Mouse (Mus musculus): Measurements from ENCODE around the gene Tcf12. TPM values are rescaled to one million over a fixed set of nuclear protein-coding genes. Genes with fewer than 3 reads are reported as not detected.

Tcf12 gene
- polyA plus RNA-seq, 1 experiment from 2014 or later: 80.0 TPM

- no peaks in the 10 kb centered on the region for H3K9me3 ChIP-seq (ENCODE audit: control insufficient read depth, low read depth, low read length)
- peaks cover 7% of the 10 kb centered on the region; the same call in 1 of the 2 replicates for H3K36me3 ChIP-seq (ENCODE audit: control insufficient read depth, insufficient read depth, low read length)
- 86% methylated on average over 2 of the region's 2 CpGs for WGBS
- no peak overlapping the region for H3K4me3 ChIP-seq (ENCODE audit: low read depth, low read length)
- H3K27ac ChIP-seq (ENCODE audit: low read length): no peak overlapping the region
- H3K9ac ChIP-seq (replicated peaks; ENCODE audit: low read depth, low read length): no peak overlapping the region
- ATAC-seq (ENCODE audit: insufficient number of reproducible peaks, insufficient read depth, low FRiP score, low read depth): no peak
- no peaks in the 10 kb centered on the region for H3K27me3 ChIP-seq (ENCODE audit: control insufficient read depth, insufficient read depth, low read length)
- no peaks in the 10 kb centered on the region for H3K4me1 ChIP-seq (ENCODE audit: control insufficient read depth, insufficient read depth, low read length)
- no peak overlapping the region for H3K4me2 ChIP-seq (replicated peaks; ENCODE audit: low read depth, low read length)
These were observed 13.6 kb downstream of the Tcf12 start for GRCm38 (mm10) chr9:72098056-72098455.

GRCm38 (mm10) chr9:72097083-72097482 lies 14.6 kb downstream of the Tcf12 start:
- Histone ChIP-seq H3K27me3 (ENCODE audit: control insufficient read depth, insufficient read depth, low read length) (no peaks in the 10 kb centered on the region), H3K4me1 (ENCODE audit: control insufficient read depth, insufficient read depth, low read length) (no peaks in the 10 kb centered on the region), H3K9ac (replicated peaks; ENCODE audit: low read depth, low read length) (no peak overlapping the region), H3K9me3 (ENCODE audit: control insufficient read depth, low read depth, low read length) (no peaks in the 10 kb centered on the region), H3K36me3 (ENCODE audit: control insufficient read depth, insufficient read depth, low read length) (peaks cover 3% of the 10 kb centered on the region; the same call in 1 of the 2 replicates), H3K4me2 (replicated peaks; ENCODE audit: low read depth, low read length) (no peak overlapping the region), H3K27ac (ENCODE audit: low read length) (no peak overlapping the region), H3K4me3 (ENCODE audit: low read depth, low read length) (no peak overlapping the region)
- 86% methylated on average over 2 of the region's 2 CpGs for WGBS
- no peak for ATAC-seq (ENCODE audit: insufficient number of reproducible peaks, insufficient read depth, low FRiP score, low read depth)

GRCm38 (mm10) chr9:72094675-72095074 lies 17.0 kb downstream of the Tcf12 start:
- no peak overlapping the region for H3K27ac ChIP-seq (ENCODE audit: low read length)
- 84% methylated on average over 5 of the region's 5 CpGs for WGBS
- H3K9ac ChIP-seq (replicated peaks; ENCODE audit: low read depth, low read length): no peak overlapping the region
- no peak overlapping the region for H3K4me2 ChIP-seq (replicated peaks; ENCODE audit: low read depth, low read length)
- peaks cover 3% of the 10 kb centered on the region; the same call in 1 of the 2 replicates for H3K36me3 ChIP-seq (ENCODE audit: control insufficient read depth, insufficient read depth, low read length)
- no peaks in the 10 kb centered on the region for H3K27me3 ChIP-seq (ENCODE audit: control insufficient read depth, insufficient read depth, low read length)
- no peak for ATAC-seq (ENCODE audit: insufficient number of reproducible peaks, insufficient read depth, low FRiP score, low read depth)
- H3K4me3 ChIP-seq (ENCODE audit: low read depth, low read length): no peak overlapping the region
- H3K9me3 ChIP-seq (ENCODE audit: control insufficient read depth, low read depth, low read length): no peaks in the 10 kb centered on the region
- no peaks in the 10 kb centered on the region for H3K4me1 ChIP-seq (ENCODE audit: control insufficient read depth, insufficient read depth, low read length)

GRCm38 (mm10) chr9:72092191-72092590 lies 19.5 kb downstream of the Tcf12 start:
- H3K4me1 ChIP-seq (ENCODE audit: control insufficient read depth, insufficient read depth, low read length): no peaks in the 10 kb centered on the region
- no peak for ATAC-seq (ENCODE audit: insufficient number of reproducible peaks, insufficient read depth, low FRiP score, low read depth)
- no peak overlapping the region for H3K4me3 ChIP-seq (ENCODE audit: low read depth, low read length)
- H3K27ac ChIP-seq (ENCODE audit: low read length): no peak overlapping the region
- H3K9ac ChIP-seq (replicated peaks; ENCODE audit: low read depth, low read length): no peak overlapping the region
- H3K9me3 ChIP-seq (ENCODE audit: control insufficient read depth, low read depth, low read length): no peaks in the 10 kb centered on the region
- no peaks in the 10 kb centered on the region for H3K27me3 ChIP-seq (ENCODE audit: control insufficient read depth, insufficient read depth, low read length)
- H3K4me2 ChIP-seq (replicated peaks; ENCODE audit: low read depth, low read length): no peak overlapping the region
- peaks cover 2% of the 10 kb centered on the region; the same call in 1 of the 2 replicates for H3K36me3 ChIP-seq (ENCODE audit: control insufficient read depth, insufficient read depth, low read length)
- WGBS: 46% methylated on average over 1 of the region's 1 CpGs

DNA sequence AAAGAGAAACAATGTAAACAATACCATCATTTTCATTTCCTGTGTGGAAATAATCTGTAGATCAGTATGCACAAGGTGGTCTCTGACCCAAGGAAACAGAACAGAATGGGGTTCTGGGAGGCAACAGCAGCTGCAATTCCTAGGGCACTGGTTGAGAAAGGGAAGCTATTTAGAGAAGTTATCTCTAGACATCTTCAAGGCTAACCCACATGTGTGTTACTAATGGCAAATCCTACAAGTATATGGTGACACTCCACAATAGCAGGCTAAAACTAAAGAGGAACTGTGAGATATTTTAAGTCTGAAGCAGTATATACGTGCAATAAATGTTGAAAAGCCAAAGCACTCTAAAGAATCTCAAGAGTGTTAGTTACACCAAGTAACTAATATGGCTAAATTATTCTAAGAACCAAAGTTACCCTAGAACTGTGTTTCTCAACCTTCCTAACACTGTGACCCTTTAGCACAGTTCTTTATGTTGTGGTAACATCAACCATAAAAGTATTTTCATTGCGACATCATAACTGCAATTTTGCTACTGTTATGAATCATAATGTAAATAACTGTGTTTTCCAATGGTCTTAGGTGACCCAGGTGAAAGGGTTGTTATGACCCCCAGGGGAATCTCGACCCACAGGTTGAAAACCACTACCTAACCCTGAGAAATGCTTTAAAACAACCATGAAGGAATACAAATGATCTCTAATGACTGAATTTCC lies 22.6 kb downstream of the Tcf12 start:
- no peak overlapping the region for H3K4me3 ChIP-seq (ENCODE audit: low read depth, low read length)
- ATAC-seq (ENCODE audit: insufficient number of reproducible peaks, insufficient read depth, low FRiP score, low read depth): no peak

DNA sequence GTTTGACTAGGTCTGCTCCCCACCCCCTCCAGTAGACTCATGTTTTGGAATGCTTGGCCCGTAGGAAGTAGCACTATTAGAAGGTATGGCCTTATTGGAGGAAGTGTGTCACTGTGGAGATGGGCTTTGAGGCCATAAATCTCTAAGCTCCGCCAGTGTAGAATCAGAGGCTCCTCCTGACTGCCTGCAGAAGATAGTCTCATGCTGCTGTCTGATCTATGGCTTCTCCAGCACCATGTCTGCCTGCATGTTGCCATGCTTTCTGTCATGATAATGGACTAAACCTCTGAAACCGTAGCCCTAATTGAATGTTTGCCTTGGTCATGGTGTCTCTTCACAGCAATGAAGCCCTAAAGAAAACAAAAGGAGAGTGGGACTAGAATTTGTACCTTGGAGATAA lies 26.7 kb downstream of the Tcf12 start:
- 0 out of 2 replicates have a peak, but pooled peaks cover 4% of the 10 kb centered on the region for H3K4me1 ChIP-seq (ENCODE audit: control insufficient read depth, insufficient read depth, low read length)
- H3K36me3 ChIP-seq (ENCODE audit: control insufficient read depth, insufficient read depth, low read length): no peaks in the 10 kb centered on the region
- H3K9ac ChIP-seq (replicated peaks; ENCODE audit: low read depth, low read length): no peak overlapping the region
- no peak overlapping the region for H3K4me3 ChIP-seq (ENCODE audit: low read depth, low read length)
- H3K9me3 ChIP-seq (ENCODE audit: control insufficient read depth, low read depth, low read length): no peaks in the 10 kb centered on the region
- ATAC-seq (ENCODE audit: insufficient number of reproducible peaks, insufficient read depth, low FRiP score, low read depth): no peak
- WGBS: 61% methylated on average over 3 of the region's 3 CpGs
- no peaks in the 10 kb centered on the region for H3K27me3 ChIP-seq (ENCODE audit: control insufficient read depth, insufficient read depth, low read length)
- no peak overlapping the region for H3K27ac ChIP-seq (ENCODE audit: low read length)
- H3K4me2 ChIP-seq (replicated peaks; ENCODE audit: low read depth, low read length): no peak overlapping the region

More for the DNA sequence above, 22.6 kb downstream of the Tcf12 start:
- no peaks in the 10 kb centered on the region for H3K9me3 ChIP-seq (ENCODE audit: control insufficient read depth, low read depth, low read length)
- H3K9ac ChIP-seq (replicated peaks; ENCODE audit: low read depth, low read length): no peak overlapping the region
- H3K27me3 ChIP-seq (ENCODE audit: control insufficient read depth, insufficient read depth, low read length): no peaks in the 10 kb centered on the region
- no peak overlapping the region for H3K4me2 ChIP-seq (replicated peaks; ENCODE audit: low read depth, low read length)
- H3K4me1 ChIP-seq (ENCODE audit: control insufficient read depth, insufficient read depth, low read length): 0 out of 2 replicates have a peak, but pooled peaks cover 3% of the 10 kb centered on the region
- no peak overlapping the region for H3K27ac ChIP-seq (ENCODE audit: low read length)
- WGBS: 71% methylated on average over 3 of the region's 3 CpGs
- no peaks in the 10 kb centered on the region for H3K36me3 ChIP-seq (ENCODE audit: control insufficient read depth, insufficient read depth, low read length)

GRCm38 (mm10) chr9:72084131-72084530 lies 27.5 kb downstream of the Tcf12 start:
- no peak overlapping the region for H3K4me2 ChIP-seq (replicated peaks; ENCODE audit: low read depth, low read length)
- no peak overlapping the region for H3K27ac ChIP-seq (ENCODE audit: low read length)
- no peaks in the 10 kb centered on the region for H3K27me3 ChIP-seq (ENCODE audit: control insufficient read depth, insufficient read depth, low read length)
- no peaks in the 10 kb centered on the region for H3K9me3 ChIP-seq (ENCODE audit: control insufficient read depth, low read depth, low read length)
- H3K36me3 ChIP-seq (ENCODE audit: control insufficient read depth, insufficient read depth, low read length): no peaks in the 10 kb centered on the region
- H3K4me1 ChIP-seq (ENCODE audit: control insufficient read depth, insufficient read depth, low read length): 0 out of 2 replicates have a peak, but pooled peaks cover 4% of the 10 kb centered on the region
- no peak for ATAC-seq (ENCODE audit: insufficient number of reproducible peaks, insufficient read depth, low FRiP score, low read depth)
- no peak overlapping the region for H3K4me3 ChIP-seq (ENCODE audit: low read depth, low read length)
- H3K9ac ChIP-seq (replicated peaks; ENCODE audit: low read depth, low read length): no peak overlapping the region

- Histone ChIP-seq H3K36me3 (ENCODE audit: control insufficient read depth, insufficient read depth, low read length) (no peaks in the 10 kb centered on the region), H3K9me3 (ENCODE audit: control insufficient read depth, low read depth, low read length) (no peaks in the 10 kb centered on the region), H3K27ac (ENCODE audit: low read length) (no peak overlapping the region), H3K4me1 (ENCODE audit: control insufficient read depth, insufficient read depth, low read length) (no peaks in the 10 kb centered on the region), H3K27me3 (ENCODE audit: control insufficient read depth, insufficient read depth, low read length) (no peaks in the 10 kb centered on the region), H3K9ac (replicated peaks; ENCODE audit: low read depth, low read length) (no peak overlapping the region), H3K4me3 (ENCODE audit: low read depth, low read length) (no peak overlapping the region), H3K4me2 (replicated peaks; ENCODE audit: low read depth, low read length) (no peak overlapping the region)
- no peak for ATAC-seq (ENCODE audit: insufficient number of reproducible peaks, insufficient read depth, low FRiP score, low read depth)
These were observed 35.5 kb downstream of the Tcf12 start for GRCm38 (mm10) chr9:72076158-72076557.

DNA sequence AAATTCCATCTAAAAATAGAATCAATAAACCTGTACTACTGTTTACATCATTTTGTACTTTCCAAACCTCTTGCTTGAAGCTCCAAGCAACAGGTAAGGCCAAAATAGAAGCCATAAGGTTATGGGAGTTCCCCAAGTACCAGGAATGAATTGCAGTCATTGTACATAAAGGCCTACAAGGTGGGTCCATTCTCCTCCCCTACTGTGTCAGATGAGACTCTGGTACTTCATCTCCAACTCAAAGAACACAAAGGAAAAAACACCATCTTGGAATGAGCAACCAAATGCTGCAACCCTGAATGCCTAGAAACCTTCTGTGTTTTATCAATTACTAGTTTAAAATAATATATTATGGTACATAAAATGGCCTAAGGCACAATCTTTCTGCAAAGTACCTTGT lies 45.5 kb downstream of the Tcf12 start:
- Histone ChIP-seq H3K27ac (ENCODE audit: low read length) (no peak overlapping the region), H3K9me3 (ENCODE audit: control insufficient read depth, low read depth, low read length) (no peaks in the 10 kb centered on the region), H3K9ac (replicated peaks; ENCODE audit: low read depth, low read length) (no peak overlapping the region), H3K4me2 (replicated peaks; ENCODE audit: low read depth, low read length) (no peak overlapping the region), H3K4me1 (ENCODE audit: control insufficient read depth, insufficient read depth, low read length) (no peaks in the 10 kb centered on the region; the same call in 1 of the 2 replicates), H3K4me3 (ENCODE audit: low read depth, low read length) (no peak overlapping the region), H3K36me3 (ENCODE audit: control insufficient read depth, insufficient read depth, low read length) (no peaks in the 10 kb centered on the region), H3K27me3 (ENCODE audit: control insufficient read depth, insufficient read depth, low read length) (no peaks in the 10 kb centered on the region)
- ATAC-seq (ENCODE audit: insufficient number of reproducible peaks, insufficient read depth, low FRiP score, low read depth): no peak

Data from stomach, embryonic 14.5 days (tissue).